Mouse (Mus musculus) hindlimb bud, embryonic 11.5 days (tissue): Measurements from ENCODE around the gene Dgkh.
"Not testable (repeated sequence)": the region's sequence is repeated elsewhere in the genome, so short reads cannot be mapped to it uniquely, and the experiment has no call there.

ENCODE experiments used
- DNase-seq: peaks from one replicate; pipeline ENCODE4 v3.0.0-alpha.2; 2012; ENCODE audit warnings: low read depth, low spot score; ENCODE audit errors: extremely low spot score

Dgkh gene

GRCm38 (mm10) chr14:78723655-78724054 lies 8.9 kb downstream of the Dgkh start:
- DNase-seq: not testable (repeated sequence)

GRCm38 (mm10) chr14:78722031-78722430 lies 10.5 kb downstream of the Dgkh start:
- no peak for DNase-seq

- DNase-seq: no peak
Measured at GRCm38 (mm10) chr14:78716035-78716434, 16.5 kb downstream of the Dgkh start.

GRCm38 (mm10) chr14:78712565-78713148 lies 19.9 kb downstream of the Dgkh start:
- DNase-seq: no peak

GRCm38 (mm10) chr14:78710647-78711046 lies 21.9 kb downstream of the Dgkh start:
- DNase-seq: no peak

GRCm38 (mm10) chr14:78705616-78706015 lies 27.0 kb downstream of the Dgkh start:
- no peak for DNase-seq

- DNase-seq: no peak
Measured at GRCm38 (mm10) chr14:78703989-78704388, 28.6 kb downstream of the Dgkh start.

GRCm38 (mm10) chr14:78703361-78703760 lies 29.2 kb downstream of the Dgkh start:
- no peak for DNase-seq

GRCm38 (mm10) chr14:78702048-78702447 lies 30.5 kb downstream of the Dgkh start:
- no peak for DNase-seq

- no peak for DNase-seq
Measured at GRCm38 (mm10) chr14:78701501-78701900, 31.1 kb downstream of the Dgkh start.

- no peak for DNase-seq
Measured at GRCm38 (mm10) chr14:78701087-78701486, 31.5 kb downstream of the Dgkh start.

GRCm38 (mm10) chr14:78699634-78700033 lies 32.9 kb downstream of the Dgkh start:
- no peak for DNase-seq

- no peak for DNase-seq
Measured at GRCm38 (mm10) chr14:78699196-78699595, 33.4 kb downstream of the Dgkh start.

GRCm38 (mm10) chr14:78694121-78694520 lies 38.5 kb downstream of the Dgkh start:
- DNase-seq: no peak

- no peak for DNase-seq
Measured at GRCm38 (mm10) chr14:78692602-78693001, 40.0 kb downstream of the Dgkh start.

GRCm38 (mm10) chr14:78691926-78692487 lies 40.6 kb downstream of the Dgkh start:
- no peak for DNase-seq

GRCm38 (mm10) chr14:78690883-78691282 lies 41.7 kb downstream of the Dgkh start:
- DNase-seq: no peak

- no peak for DNase-seq
Measured at GRCm38 (mm10) chr14:78690387-78690786, 42.2 kb downstream of the Dgkh start.

- no peak for DNase-seq
Measured at GRCm38 (mm10) chr14:78689950-78690349, 42.6 kb downstream of the Dgkh start.

GRCm38 (mm10) chr14:78687716-78688115 lies 44.9 kb downstream of the Dgkh start:
- no peak for DNase-seq

GRCm38 (mm10) chr14:78686701-78687100 lies 45.9 kb downstream of the Dgkh start:
- DNase-seq: no peak

GRCm38 (mm10) chr14:78684171-78684570 lies 48.4 kb downstream of the Dgkh start:
- DNase-seq: no peak

GRCm38 (mm10) chr14:78678981-78679380 lies 53.6 kb downstream of the Dgkh start:
- DNase-seq: no peak
